In the genomic region with DNA sequence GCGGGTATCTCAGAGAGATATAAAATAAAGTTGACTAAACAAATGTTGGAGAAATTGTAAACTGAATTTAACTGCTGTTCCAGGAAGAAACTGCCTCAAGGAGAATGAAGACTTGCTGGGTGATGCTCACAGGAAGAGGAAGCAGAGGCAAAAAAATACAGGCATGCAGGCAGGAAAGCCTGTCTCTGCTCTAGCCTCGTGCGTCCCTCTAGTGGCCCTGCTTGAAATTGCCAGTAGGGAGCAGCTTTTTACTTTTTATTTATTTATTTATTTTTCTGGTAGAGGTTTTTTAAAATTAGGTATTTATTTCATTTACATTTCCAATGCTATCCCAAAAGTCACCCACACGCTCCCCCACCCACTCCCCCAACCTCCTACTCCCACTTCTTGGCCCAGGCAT, we compare ENCODE assay signal across 10 mouse cellular contexts.
A peak's percentile ranks its signal among the peaks of the same experiment; 100 is the strongest.
DNase-seq lines count a peak whose midpoint lies in the region; ATAC-seq and TF ChIP-seq lines count a peak whose summit lies in the region.
"Had no signal": no experiment of that assay in that cellular context is flagged by ENCODE, and none has a peak within 500 bp of the region (broad histone marks: within the 10 kb centered on the region; RNA-seq: fewer than 3 reads in every experiment).

No protein-coding gene starts in this region.

- H3K4me2 ChIP-seq in kidney, embryonic 16.5 days (replicated peaks; ENCODE audit: low read depth, low read length) = no peak overlapping the region
- H3K4me2 ChIP-seq: embryonic facial prominence, embryonic 15.5 days had no signal

- no peaks in the 10 kb centered on the region for H3K9me3 ChIP-seq in kidney, embryonic 16.5 days (ENCODE audit: low read length)
- H3K9me3 ChIP-seq: embryonic facial prominence, embryonic 15.5 days; megakaryocyte, embryonic 14.5 days had no signal

- DNase-seq in kidney, adult 2 months = peak; percentile 24
- DNase-seq in WW6 (ENCODE audit: low read depth, low spot score) = peak; percentile 3
- peak; percentile 71 to 84 for DNase-seq in cerebellum, postnatal 14 days
- peak; percentile 49 to 63 for DNase-seq in frontal cortex, postnatal 25 days (ENCODE audit: low spot score in 2 of 2)
- DNase-seq in left cerebral cortex, postnatal 10 days (ENCODE audit: extremely low spot score in 1 of 2, low spot score in 2 of 2) = peak; percentile 67 to 74
- DNase-seq in retina, postnatal 7 days (ENCODE audit: low read depth, low spot score) = peak; percentile 24

- TF ChIP-seq CTCF in kidney, adult 2 months (conservative IDR thresholded peaks at IDR 0.05; ENCODE audit: insufficient read depth, insufficient read length, low read depth, low read length) = peak; percentile 53

- no peak overlapping the region for H3K9ac ChIP-seq in kidney, embryonic 16.5 days (replicated peaks; ENCODE audit: low read length)
- H3K9ac ChIP-seq: embryonic facial prominence, embryonic 15.5 days had no signal

- H3K36me3 ChIP-seq in kidney, adult 2 months (ENCODE audit: control insufficient read depth, insufficient read depth, low read length) = no peaks in the 10 kb centered on the region
- H3K36me3 ChIP-seq in kidney, embryonic 16.5 days (ENCODE audit: insufficient read depth, low read length) = no peaks in the 10 kb centered on the region
- H3K36me3 ChIP-seq: embryonic facial prominence, embryonic 15.5 days had no signal

- no peaks in the 10 kb centered on the region for H3K27me3 ChIP-seq in kidney, adult 2 months (replicated peaks; ENCODE audit: control insufficient read depth, insufficient read depth, low read length)
- H3K27me3 ChIP-seq in kidney, embryonic 16.5 days (ENCODE audit: insufficient read depth, low read length) = no peaks in the 10 kb centered on the region
- H3K27me3 ChIP-seq: embryonic facial prominence, embryonic 15.5 days; megakaryocyte, embryonic 14.5 days had no signal

- H3K4me3 ChIP-seq in kidney, adult 2 months (ENCODE audit: insufficient read depth, low read depth, low read length) = no peak overlapping the region
- no peak overlapping the region for H3K4me3 ChIP-seq in kidney, embryonic 16.5 days (ENCODE audit: low read length)
- H3K4me3 ChIP-seq: embryonic facial prominence, embryonic 15.5 days; megakaryocyte, embryonic 14.5 days had no signal

- 37% methylated on average over 4 of the region's 4 CpGs for WGBS in kidney, adult 2 months
- WGBS in kidney, embryonic 16.5 days = 43% methylated on average over 4 of the region's 4 CpGs

- no peak for ATAC-seq in kidney, embryonic 16.5 days (ENCODE audit: low FRiP score, low TSS enrichment)
- ATAC-seq in megakaryocyte-erythroid progenitor cell, adult 5-6 weeks (replicated peaks; ENCODE audit: low FRiP score, low TSS enrichment, poor library complexity, severe bottlenecking) = no peak; the same call in 1 of the 2 replicates

- TF ChIP-seq POLR2A in kidney, adult 2 months (IDR thresholded peaks at IDR 0.05; ENCODE audit: low read depth, low read length) = no peak

- H3K27ac ChIP-seq in kidney, adult 2 months (ENCODE audit: insufficient read depth, low read depth, low read length) = no peak overlapping the region
- no peak overlapping the region for H3K27ac ChIP-seq in kidney, embryonic 16.5 days (ENCODE audit: low read length)
- H3K27ac ChIP-seq: embryonic facial prominence, embryonic 15.5 days had no signal

- no peaks in the 10 kb centered on the region for H3K4me1 ChIP-seq in kidney, adult 2 months (ENCODE audit: control insufficient read depth, insufficient read depth, low read length)
- H3K4me1 ChIP-seq in kidney, embryonic 16.5 days (ENCODE audit: insufficient read depth, low read length) = no peaks in the 10 kb centered on the region
- H3K4me1 ChIP-seq: embryonic facial prominence, embryonic 15.5 days; megakaryocyte, embryonic 14.5 days had no signal

- intact Hi-C loops in left cerebral cortex, postnatal 10 days (cut with DNase I) = loop anchor here (5.0 kb wide), 1 partner anchor 1401 kb away; no protein-coding TSS in a partner anchor

Comparison
In these comparisons a context has a peak if more than half of its experiments do, and no peak if none do; other contexts are left out.
1. DNase-seq: peak in every context shown above with its lines; median percentile 78 in cerebellum, postnatal 14 days; 70 in left cerebral cortex, postnatal 10 days; 56 in frontal cortex, postnatal 25 days; 24 in kidney, adult 2 months; 24 in retina, postnatal 7 days; 3 in WW6.